ENCODE assay signal across 9 mouse cellular contexts in the genomic region with DNA sequence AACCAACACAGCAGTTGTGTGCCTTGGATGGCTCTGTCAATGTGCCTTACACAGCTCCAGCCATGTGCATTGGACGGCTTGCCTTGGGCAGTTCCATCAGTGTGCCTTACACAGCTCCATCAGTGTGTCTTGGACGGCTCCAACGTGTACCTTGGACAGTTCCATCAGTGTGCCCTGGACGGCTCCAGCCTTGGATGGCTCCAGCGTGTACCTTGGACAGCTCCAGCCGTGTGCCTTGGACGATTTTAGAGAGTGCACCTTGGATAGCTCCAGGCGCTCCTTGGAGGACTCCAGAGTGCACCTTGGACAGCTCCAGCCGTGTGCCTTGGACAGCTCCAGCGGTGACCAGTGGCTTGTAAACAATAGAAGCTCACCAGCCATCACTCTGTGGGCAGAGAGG.
A peak's percentile ranks its signal among the peaks of the same experiment; 100 is the strongest.
DNase-seq lines count a peak whose midpoint lies in the region; ATAC-seq and TF ChIP-seq lines count a peak whose summit lies in the region.
"Had no signal": no experiment of that assay in that cellular context is flagged by ENCODE, and none has a peak within 500 bp of the region (broad histone marks: within the 10 kb centered on the region; RNA-seq: fewer than 3 reads in every experiment).

No protein-coding gene starts in this region.

- no peak for TF ChIP-seq CTCF in liver, postnatal 0 days (IDR thresholded peaks at IDR 0.05; ENCODE audit: low read depth)

- DNase-seq in left cerebral cortex, postnatal 4 days = peak; percentile 31
- no peak for DNase-seq in left cerebral cortex, adult 18-20 months (ENCODE audit: low spot score in 2 of 2)
- peak; percentile 2 for DNase-seq in c-Kit-positive CD71-positive TER-119-positive erythroid progenitor cells, embryonic 14.5 days (ENCODE audit: low spot score)
- peak; percentile 40 for DNase-seq in liver, postnatal 0 days
- DNase-seq in testis, postnatal 14 days (ENCODE audit: low spot score) = peak; percentile 70
- no peak for DNase-seq in spleen, postnatal 36 days (ENCODE audit: low spot score in 2 of 2)
- DNase-seq in thymus, postnatal 0 days (ENCODE audit: low spot score) = no peak

- no peaks in the 10 kb centered on the region for H3K9me3 ChIP-seq in intestine, embryonic 16.5 days (ENCODE audit: control insufficient read depth, low read length)
- H3K9me3 ChIP-seq in liver, postnatal 0 days (ENCODE audit: low read length) = no peaks in the 10 kb centered on the region; the same call in 1 of the 2 replicates

- TF ChIP-seq EP300 in liver, postnatal 0 days (IDR thresholded peaks at IDR 0.05; ENCODE audit: low read depth) = no peak

- no peak overlapping the region for H3K4me3 ChIP-seq in intestine, embryonic 16.5 days (ENCODE audit: low read length)
- H3K4me3 ChIP-seq in liver, postnatal 0 days (ENCODE audit: low read depth, low read length) = no peak overlapping the region

- no peaks in the 10 kb centered on the region for H3K27me3 ChIP-seq in intestine, embryonic 16.5 days (replicated peaks; ENCODE audit: control insufficient read depth, insufficient read depth, low read length)
- no peaks in the 10 kb centered on the region for H3K27me3 ChIP-seq in liver, postnatal 0 days (ENCODE audit: insufficient read depth, low read length)

- no peaks in the 10 kb centered on the region for H3K36me3 ChIP-seq in intestine, embryonic 16.5 days (ENCODE audit: control insufficient read depth, insufficient read depth, low read length)
- H3K36me3 ChIP-seq in liver, postnatal 0 days (replicated peaks; ENCODE audit: insufficient read depth, low read length) = no peaks in the 10 kb centered on the region

- intact Hi-C loops in left cerebral cortex, postnatal 4 days (cut with DNase I) = no loop called here

- 14% methylated on average over 10 of the region's 10 CpGs for WGBS in intestine, embryonic 16.5 days
- 20% methylated on average over 10 of the region's 10 CpGs for WGBS in liver, postnatal 0 days (ENCODE audit: insufficient replicate concordance)

- H3K27ac ChIP-seq in intestine, embryonic 16.5 days (ENCODE audit: low read length) = no peak overlapping the region
- H3K27ac ChIP-seq in liver, postnatal 0 days (ENCODE audit: low read depth) = no peak overlapping the region
- H3K27ac ChIP-seq: macrophage had no signal

- ATAC-seq in intestine, embryonic 16.5 days = peak; percentile 79
- no peak for ATAC-seq in liver, postnatal 0 days

- H3K4me2 ChIP-seq in intestine, embryonic 16.5 days (ENCODE audit: low read depth, low read length) = no peak overlapping the region
- no peak overlapping the region for H3K4me2 ChIP-seq in liver, postnatal 0 days (ENCODE audit: low read depth, low read length)

- no peaks in the 10 kb centered on the region for H3K4me1 ChIP-seq in intestine, embryonic 16.5 days (ENCODE audit: control insufficient read depth, insufficient read depth, low read length)
- no peaks in the 10 kb centered on the region for H3K4me1 ChIP-seq in liver, postnatal 0 days (ENCODE audit: insufficient read depth)

- no peak overlapping the region for H3K9ac ChIP-seq in intestine, embryonic 16.5 days (ENCODE audit: low read depth, low read length)
- no peak overlapping the region for H3K9ac ChIP-seq in liver, postnatal 0 days (replicated peaks)

Comparison
In these comparisons a context has a peak if more than half of its experiments do, and no peak if none do; other contexts are left out.
1. DNase-seq: peak in left cerebral cortex, postnatal 4 days (single experiment), c-Kit-positive CD71-positive TER-119-positive erythroid progenitor cells, embryonic 14.5 days (single experiment), liver, postnatal 0 days (single experiment) and testis, postnatal 14 days (single experiment); none in left cerebral cortex, adult 18-20 months (0 of 2), spleen, postnatal 36 days (0 of 2) and thymus, postnatal 0 days (single experiment).